Mouse (Mus musculus) kidney, postnatal 36 days (tissue): ENCODE results near the gene Ypel5.

Source experiments
- DNase-seq, 2 experiments: peaks; one replicate each; pipeline ENCODE4 v3.0.0; 2021 to 2022; ENCODE audit warnings: mixed read lengths in 2 of 2

The Ypel5 gene

GRCm38 (mm10) chr17:72844949-72845490 is 8.8 kb downstream of the Ypel5 start:
- DNase-seq: peak; percentile 25 to 70

DNA sequence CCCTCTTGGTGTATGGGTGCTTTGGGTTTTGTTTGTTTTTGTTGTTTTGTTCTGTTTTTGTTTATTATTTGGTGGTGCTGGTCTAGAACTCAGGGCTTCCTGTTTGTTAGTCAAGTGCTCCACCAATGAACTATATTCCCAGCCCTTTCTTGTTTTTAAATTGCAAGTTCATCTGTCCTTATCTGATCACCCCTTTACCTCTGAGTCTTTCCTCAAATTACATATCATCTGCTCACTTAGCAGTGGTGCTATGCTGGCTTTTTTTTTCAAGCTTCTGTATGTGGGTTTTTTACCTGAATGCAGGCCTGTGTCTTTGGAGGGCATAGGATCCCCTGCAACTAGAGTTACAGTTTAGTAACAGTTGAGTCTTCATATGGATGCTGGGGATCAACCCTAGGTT is 9.3 kb downstream of the Ypel5 start:
- DNase-seq: no peak

GRCm38 (mm10) chr17:72855298-72855697 is 19.0 kb downstream of the Ypel5 start:
- DNase-seq: no peak

DNA sequence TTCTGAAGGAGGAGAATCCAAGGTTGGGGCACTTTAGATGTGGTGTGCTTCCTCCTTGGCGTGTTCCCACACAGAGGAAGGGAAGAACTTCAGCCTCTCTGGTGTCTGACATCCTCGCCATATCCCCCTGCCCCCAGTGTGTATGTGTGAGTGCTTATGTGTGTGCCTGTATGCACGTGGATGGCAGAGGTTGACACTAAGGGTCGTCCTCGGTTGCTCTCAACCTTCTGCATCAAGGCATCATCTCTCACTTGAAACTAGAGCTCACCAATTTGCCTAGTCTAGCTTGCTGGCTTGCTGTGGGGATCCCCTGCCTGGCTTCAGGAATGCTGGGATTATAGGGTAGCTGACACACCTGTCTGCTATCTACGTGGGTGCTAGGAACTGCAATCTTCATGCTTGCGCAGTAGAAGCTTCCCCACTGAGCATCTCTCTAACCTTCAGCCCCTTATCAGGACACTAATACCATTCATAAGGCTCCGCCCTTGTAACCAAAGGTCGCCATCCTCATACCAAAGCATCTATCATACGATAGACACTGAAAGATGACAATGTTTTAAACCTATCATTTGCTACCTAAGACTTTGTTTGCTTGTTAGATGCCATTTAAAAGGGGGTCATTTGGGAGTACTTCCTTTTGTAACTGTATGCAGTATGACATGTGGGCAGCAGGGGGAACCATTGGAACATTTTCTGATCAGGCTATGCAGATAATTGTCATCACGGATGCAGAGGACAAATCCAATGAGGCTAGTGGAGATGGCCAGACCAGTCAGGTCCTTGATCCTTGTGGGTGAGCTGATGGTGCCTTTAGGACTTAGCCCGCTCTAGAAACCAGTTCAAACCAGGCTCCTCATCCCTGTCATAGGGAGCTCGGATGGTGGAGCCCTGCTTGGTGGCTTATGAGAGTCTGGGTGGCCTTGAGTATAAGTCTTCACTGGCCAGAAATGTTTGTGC is 21.7 kb downstream of the Ypel5 start:
- DNase-seq: peak; percentile 50 to 81

DNA sequence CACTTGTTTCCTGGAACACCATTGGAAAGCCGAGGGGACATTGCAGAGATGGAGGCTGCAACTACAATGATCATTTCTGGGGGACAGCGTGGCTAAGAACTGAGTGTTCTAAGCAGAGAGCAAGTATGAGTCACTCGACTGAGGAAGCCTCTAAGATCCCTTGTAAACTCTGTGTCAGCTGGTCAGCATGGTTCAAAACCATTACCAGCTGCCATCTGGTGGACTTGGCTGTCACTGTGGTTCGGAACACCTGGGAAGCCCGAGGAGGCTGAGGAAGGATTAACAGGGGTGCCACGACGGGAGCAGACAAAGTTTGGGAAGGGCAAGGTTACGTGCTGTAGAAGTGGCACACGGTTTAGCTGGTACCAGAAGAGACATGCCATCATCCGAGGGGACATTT is 27.0 kb downstream of the Ypel5 start:
- peak in 1 of 2 experiments; percentile 29 for DNase-seq

DNA sequence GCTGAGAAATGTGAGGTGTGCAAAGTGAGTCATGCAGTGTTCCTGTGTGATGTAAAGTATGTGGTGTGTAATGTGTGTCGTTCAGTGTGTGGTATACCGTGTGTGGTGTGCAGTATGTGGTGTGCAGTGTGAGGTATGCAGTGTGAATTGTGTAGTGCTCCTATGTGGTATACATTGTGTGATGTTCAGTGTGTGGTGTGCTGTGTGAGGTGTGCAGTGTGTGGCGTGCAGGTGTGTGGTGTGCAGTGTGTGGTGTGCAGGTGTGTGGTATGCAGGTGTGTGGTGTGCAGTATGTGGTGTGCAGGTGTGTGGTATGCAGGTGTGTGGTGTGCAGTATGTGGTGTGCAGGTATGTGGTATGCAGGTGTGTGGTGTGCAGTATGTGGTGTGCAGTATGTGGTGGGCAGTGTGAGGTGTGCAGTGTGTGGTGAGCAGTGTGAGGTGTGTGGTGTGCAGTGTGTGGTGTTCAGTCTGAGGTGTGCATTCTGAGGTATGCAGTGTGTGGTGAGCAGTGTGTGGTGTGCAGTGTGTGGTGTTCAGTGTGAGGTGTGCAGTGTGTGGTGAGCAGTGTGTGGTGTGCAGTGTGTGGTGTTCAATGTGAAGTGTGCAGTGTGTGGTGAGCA is 30.5 kb downstream of the Ypel5 start:
- no peak for DNase-seq

DNA sequence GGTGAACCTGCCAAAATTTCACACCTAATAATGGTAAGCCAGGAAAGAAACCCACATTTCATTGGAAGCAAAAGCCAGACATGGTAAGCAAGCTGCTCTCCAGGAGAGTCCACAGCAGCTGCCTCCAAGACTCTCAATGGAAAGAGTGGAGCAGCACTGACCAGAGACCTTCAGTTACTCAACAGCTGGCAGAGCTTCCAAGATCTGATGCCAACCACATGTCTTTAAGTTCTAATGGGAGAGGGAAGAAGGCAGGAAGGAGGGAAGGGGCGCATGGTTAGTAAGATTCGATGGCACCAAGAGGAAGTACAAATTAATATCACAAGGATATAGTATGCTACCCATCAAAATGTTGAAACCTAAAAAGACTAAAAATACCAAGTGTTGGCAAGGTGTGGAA is 31.9 kb downstream of the Ypel5 start:
- DNase-seq: no peak

DNA sequence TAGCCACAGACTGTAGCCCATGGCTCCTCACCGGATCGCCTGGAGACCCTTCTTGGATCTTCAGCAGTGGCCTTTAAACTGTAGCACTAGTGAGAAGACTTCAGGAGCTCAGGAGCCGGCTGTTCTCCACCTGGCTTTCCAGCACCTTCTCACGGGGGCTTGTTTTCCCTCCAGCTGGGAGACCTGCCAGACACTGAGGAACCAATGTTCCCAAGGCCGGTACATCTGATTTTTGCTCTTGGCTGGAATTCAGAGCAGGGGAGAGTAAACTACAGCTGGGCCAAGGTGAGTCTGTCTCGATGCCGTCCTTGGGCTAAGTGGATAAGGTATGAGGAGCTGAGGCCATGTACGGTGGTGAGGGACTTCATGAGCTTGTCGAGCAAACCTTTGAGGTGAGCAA is 42.7 kb downstream of the Ypel5 start:
- no peak for DNase-seq

GRCm38 (mm10) chr17:72880156-72880555 is 43.9 kb downstream of the Ypel5 start:
- DNase-seq: no peak

DNA sequence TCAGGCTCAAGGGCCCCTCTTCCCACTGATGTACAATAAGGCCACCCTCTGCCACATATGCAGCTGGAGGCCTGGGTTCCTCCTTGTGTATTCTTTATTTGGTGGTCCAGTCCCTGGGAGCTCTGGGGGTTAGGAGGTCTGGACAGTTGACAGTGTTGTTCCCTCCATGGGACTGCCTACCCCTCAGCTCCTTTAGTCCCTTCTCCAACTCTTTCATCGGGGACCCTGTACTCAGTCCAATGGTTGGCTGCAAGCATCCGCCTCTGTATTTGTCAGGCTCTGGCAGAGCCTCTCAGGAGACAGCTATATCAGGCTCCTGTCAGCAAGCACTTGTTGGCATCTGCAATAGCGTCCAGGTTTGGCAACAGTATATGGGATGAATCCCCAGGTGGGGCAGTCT is 44.8 kb downstream of the Ypel5 start:
- DNase-seq: no peak

- DNase-seq: no peak
These were observed 45.6 kb downstream of the Ypel5 start for GRCm38 (mm10) chr17:72881804-72882203.

DNA sequence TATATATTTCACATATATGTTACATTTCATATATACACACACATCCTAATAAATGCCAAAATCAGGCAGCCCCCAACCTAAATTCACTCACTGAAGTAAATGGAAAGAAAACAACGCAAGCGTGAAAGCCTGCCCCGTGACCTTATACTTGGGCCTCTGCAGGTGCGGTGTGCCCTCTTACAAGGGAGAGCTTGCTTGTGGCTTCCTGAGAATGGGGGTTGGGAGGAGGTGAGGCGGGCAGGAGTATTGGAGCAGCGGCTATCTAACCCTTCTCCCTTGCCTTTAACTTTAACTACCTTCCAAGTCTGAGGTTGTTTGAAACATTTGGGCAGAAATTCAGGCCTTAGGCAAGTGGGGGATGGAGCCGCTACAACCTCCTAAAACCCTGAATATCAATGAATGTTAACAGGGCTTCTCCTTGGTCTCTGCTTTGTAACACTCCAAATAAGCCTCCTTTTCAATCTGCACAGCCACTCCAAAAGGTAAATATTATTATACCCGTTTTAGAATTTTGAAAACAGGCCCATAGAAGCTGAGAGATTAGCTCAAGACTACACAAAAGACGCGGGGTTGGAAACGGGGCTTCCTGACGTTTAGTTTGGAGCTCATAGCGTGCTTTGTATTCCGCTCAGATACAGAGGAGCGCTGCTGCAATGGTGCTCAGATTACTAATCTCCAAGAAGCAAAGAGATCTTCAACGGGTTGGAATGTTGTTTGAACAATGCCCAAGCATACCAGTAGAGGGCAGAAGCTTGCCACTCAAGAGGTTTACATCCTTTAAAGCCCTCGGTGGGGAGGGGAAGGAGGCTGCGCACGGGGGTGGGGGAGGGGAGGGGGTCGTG is 53.5 kb downstream of the Ypel5 start:
- DNase-seq: peak; percentile 72 to 74

GRCm38 (mm10) chr17:72890398-72890898 is 54.2 kb downstream of the Ypel5 start:
- DNase-seq: no peak

DNA sequence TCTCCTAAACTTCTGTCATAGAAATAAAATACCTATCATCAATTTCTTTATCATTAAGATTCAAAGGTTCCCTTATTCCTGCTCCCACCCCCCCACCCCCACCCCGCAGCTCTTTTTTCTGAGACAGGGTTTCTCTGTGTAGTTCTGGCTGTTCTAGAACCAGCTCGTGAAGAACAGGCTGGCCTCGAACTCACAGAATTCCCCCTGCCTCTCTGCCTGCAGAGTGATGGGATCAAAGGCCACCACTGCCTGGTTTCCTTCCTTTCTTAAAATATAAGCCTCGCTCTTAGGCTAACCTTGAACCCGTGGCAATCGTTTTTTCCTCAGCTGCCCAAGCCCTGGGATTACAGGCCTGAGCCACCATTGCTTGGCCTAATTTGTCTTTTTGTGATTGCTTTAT is 55.3 kb downstream of the Ypel5 start:
- DNase-seq: no peak

DNA sequence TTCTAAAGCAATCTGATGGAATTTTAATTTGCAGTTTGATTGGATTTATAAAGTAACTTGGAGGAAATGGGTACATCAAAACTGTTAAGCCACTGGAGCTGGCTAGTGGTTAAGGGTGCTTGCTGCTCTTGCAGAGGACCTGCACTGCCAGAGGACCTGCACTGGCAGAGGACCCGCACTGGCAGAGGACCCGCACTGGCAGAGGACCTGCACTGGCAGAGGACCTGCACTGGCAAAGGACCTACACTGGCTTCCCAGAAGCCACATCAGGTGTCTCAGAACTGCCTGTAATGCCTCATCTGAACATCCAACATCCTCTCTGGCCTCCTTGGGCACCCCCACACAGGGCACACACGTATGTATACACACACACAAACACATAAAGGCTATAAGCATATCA is 59.3 kb downstream of the Ypel5 start:
- no peak for DNase-seq

GRCm38 (mm10) chr17:72897076-72897475 is 60.8 kb downstream of the Ypel5 start:
- DNase-seq: no peak

GRCm38 (mm10) chr17:72897961-72898360 is 61.7 kb downstream of the Ypel5 start:
- DNase-seq: no peak

GRCm38 (mm10) chr17:72898775-72899174 is 62.5 kb downstream of the Ypel5 start:
- no peak for DNase-seq
